Mouse (Mus musculus): ENCODE results near the gene Sidt2.

DNA sequence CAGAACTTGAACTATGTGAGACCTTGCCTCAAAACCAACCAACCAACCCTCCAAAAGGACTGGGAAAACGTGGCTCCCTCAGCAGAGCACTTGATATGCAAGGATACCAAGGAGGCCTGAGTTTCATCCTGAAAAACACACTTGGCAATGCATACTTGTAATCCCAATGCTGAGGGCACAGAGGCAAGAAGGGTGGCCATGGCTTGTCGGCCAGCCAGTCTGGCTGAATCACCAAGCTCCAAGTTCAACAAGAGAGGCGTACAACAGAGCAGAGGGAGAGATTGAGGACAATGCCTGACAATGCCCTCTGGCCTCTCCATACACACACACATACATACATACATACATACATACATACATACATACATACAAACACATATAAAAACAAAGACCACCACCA lies 49.5 kb upstream of the Sidt2 start:
- TF ChIP-seq CTCF (IDR thresholded peaks at IDR 0.05; ENCODE audit: low read depth, low read length) = no peak
- no peak for TF ChIP-seq POLR2A (IDR thresholded peaks at IDR 0.05; ENCODE audit: borderline replicate concordance, low read depth, low read length)

All from bone marrow macrophage, adult 2 months (primary cell).